Comparison of ENCODE assay signal across 13 mouse cellular contexts in genomic region chr2:58667298-58667697, GRCm38 (mm10).
DNase-seq lines count a peak whose midpoint lies in the region; ATAC-seq and TF ChIP-seq lines count a peak whose summit lies in the region.
"Had no signal": no experiment of that assay in that cellular context is flagged by ENCODE, and none has a peak within 500 bp of the region (broad histone marks: within the 10 kb centered on the region; RNA-seq: fewer than 3 reads in every experiment).

No protein-coding gene starts in this region.

- WGBS in heart, embryonic 15.5 days: 30% methylated on average over 3 of the region's 3 CpGs
- 52% methylated on average over 3 of the region's 3 CpGs for whole genome bisulfite sequencing in heart, embryonic 11.5 days (ENCODE audit: insufficient replicate concordance)
- 64% methylated on average over 3 of the region's 3 CpGs for WGBS in midbrain, embryonic 16.5 days
- WGBS in midbrain, embryonic 11.5 days: 72% methylated on average over 3 of the region's 3 CpGs
- WGBS in cerebellum, adult 2 months: 6% methylated on average over 3 of the region's 3 CpGs
- WGBS in midbrain, postnatal 0 days: 71% methylated on average over 3 of the region's 3 CpGs
- 76% methylated on average over 3 of the region's 3 CpGs for WGBS in kidney, embryonic 15.5 days
- WGBS in forebrain, embryonic 10.5 days: 85% methylated on average over 3 of the region's 3 CpGs

- H3K27ac ChIP-seq in heart, embryonic 15.5 days: no peak overlapping the region
- H3K27ac ChIP-seq in heart, embryonic 11.5 days (ENCODE audit: low read depth, low read length): no peak overlapping the region
- no peak overlapping the region for H3K27ac ChIP-seq in midbrain, embryonic 16.5 days (ENCODE audit: low read length)
- H3K27ac ChIP-seq in midbrain, embryonic 11.5 days (ENCODE audit: low read depth, low read length): no peak overlapping the region
- H3K27ac ChIP-seq in cerebellum, adult 2 months (ENCODE audit: insufficient read depth, low read length): 0 out of 2 replicates have a peak overlapping the region, but pooled peaks have one; percentile 1
- H3K27ac ChIP-seq in midbrain, postnatal 0 days (ENCODE audit: low read depth, low read length): no peak overlapping the region
- no peak overlapping the region for H3K27ac ChIP-seq in kidney, embryonic 15.5 days
- H3K27ac ChIP-seq in forebrain, embryonic 10.5 days: no peak overlapping the region
- H3K27ac ChIP-seq: embryonic facial prominence, embryonic 15.5 days; layer of hippocampus, adult 2 months had no signal

- H3K27me3 ChIP-seq in heart, embryonic 15.5 days: no peaks in the 10 kb centered on the region
- H3K27me3 ChIP-seq in heart, embryonic 11.5 days (ENCODE audit: control insufficient read depth, insufficient read depth, low read length): no peaks in the 10 kb centered on the region
- no peaks in the 10 kb centered on the region for H3K27me3 ChIP-seq in midbrain, embryonic 16.5 days (ENCODE audit: control insufficient read depth, insufficient read depth, low read depth, low read length)
- H3K27me3 ChIP-seq in midbrain, embryonic 11.5 days (ENCODE audit: control insufficient read depth, insufficient read depth, low read length): no peaks in the 10 kb centered on the region
- H3K27me3 ChIP-seq in cerebellum, adult 2 months (ENCODE audit: control insufficient read depth, insufficient read depth, low read length): no peaks in the 10 kb centered on the region
- H3K27me3 ChIP-seq in midbrain, postnatal 0 days (ENCODE audit: insufficient read depth, low read length): no peaks in the 10 kb centered on the region
- no peaks in the 10 kb centered on the region for H3K27me3 ChIP-seq in kidney, embryonic 15.5 days
- no peaks in the 10 kb centered on the region for H3K27me3 ChIP-seq in forebrain, embryonic 10.5 days (ENCODE audit: poor library complexity, severe bottlenecking)
- H3K27me3 ChIP-seq: embryonic facial prominence, embryonic 15.5 days had no signal

- H3K36me3 ChIP-seq in heart, embryonic 15.5 days: no peaks in the 10 kb centered on the region
- no peaks in the 10 kb centered on the region for H3K36me3 ChIP-seq in heart, embryonic 11.5 days (ENCODE audit: control insufficient read depth, insufficient read depth, low read length)
- no peaks in the 10 kb centered on the region for H3K36me3 ChIP-seq in midbrain, embryonic 16.5 days (ENCODE audit: control insufficient read depth, insufficient read depth, low read length)
- H3K36me3 ChIP-seq in midbrain, embryonic 11.5 days (ENCODE audit: control insufficient read depth, insufficient read depth, low read length): no peaks in the 10 kb centered on the region
- H3K36me3 ChIP-seq in midbrain, postnatal 0 days (ENCODE audit: insufficient read depth, low read length): no peaks in the 10 kb centered on the region
- H3K36me3 ChIP-seq in kidney, embryonic 15.5 days: no peaks in the 10 kb centered on the region
- H3K36me3 ChIP-seq in forebrain, embryonic 10.5 days (replicated peaks): no peaks in the 10 kb centered on the region
- H3K36me3 ChIP-seq: embryonic facial prominence, embryonic 15.5 days had no signal

- DNase-seq in midbrain, embryonic 11.5 days (ENCODE audit: low spot score, missing footprints): no peak
- DNase-seq in cerebellum, adult 2 months: peak; percentile 68 to 82
- DNase-seq in midbrain, postnatal 0 days (ENCODE audit: low spot score): peak; percentile 28
- no peak for DNase-seq in forebrain, embryonic 10.5 days (ENCODE audit: extremely low spot score, low spot score)
- DNase-seq: thymus, postnatal 36 days had no signal

- H3K9ac ChIP-seq in heart, embryonic 15.5 days: no peak overlapping the region
- no peak overlapping the region for H3K9ac ChIP-seq in heart, embryonic 11.5 days (ENCODE audit: low read depth, low read length)
- no peak overlapping the region for H3K9ac ChIP-seq in midbrain, embryonic 16.5 days (ENCODE audit: low read depth, low read length)
- no peak overlapping the region for H3K9ac ChIP-seq in midbrain, embryonic 11.5 days (ENCODE audit: low read length)
- no peak overlapping the region for H3K9ac ChIP-seq in midbrain, postnatal 0 days (replicated peaks; ENCODE audit: low read length, poor library complexity, severe bottlenecking)
- H3K9ac ChIP-seq in kidney, embryonic 15.5 days: no peak overlapping the region
- H3K9ac ChIP-seq: embryonic facial prominence, embryonic 15.5 days had no signal

- H3K9me3 ChIP-seq in heart, embryonic 15.5 days (replicated peaks): no peaks in the 10 kb centered on the region
- H3K9me3 ChIP-seq in heart, embryonic 11.5 days (replicated peaks; ENCODE audit: control insufficient read depth, low read length): no peaks in the 10 kb centered on the region
- H3K9me3 ChIP-seq in midbrain, embryonic 16.5 days (replicated peaks; ENCODE audit: control insufficient read depth, low read length, poor library complexity, severe bottlenecking): peaks cover 3% of the 10 kb centered on the region; the same call in 1 of the 2 replicates
- no peaks in the 10 kb centered on the region for H3K9me3 ChIP-seq in midbrain, embryonic 11.5 days (ENCODE audit: control insufficient read depth, low read length)
- no peaks in the 10 kb centered on the region for H3K9me3 ChIP-seq in midbrain, postnatal 0 days (ENCODE audit: low read length)
- no peaks in the 10 kb centered on the region for H3K9me3 ChIP-seq in kidney, embryonic 15.5 days (replicated peaks)
- peaks cover 4% of the 10 kb centered on the region; the same call in 1 of the 2 replicates for H3K9me3 ChIP-seq in forebrain, embryonic 10.5 days

- TF ChIP-seq CTCF in cerebellum, adult 2 months (IDR thresholded peaks at IDR 0.05; ENCODE audit: borderline replicate concordance, insufficient read depth, low read depth, low read length): peak; percentile 30; the same call in 1 of the 2 replicates
- TF ChIP-seq CTCF in midbrain, postnatal 0 days (IDR thresholded peaks at IDR 0.05): peak; percentile 15

- no peak overlapping the region for H3K4me3 ChIP-seq in heart, embryonic 15.5 days
- no peak overlapping the region for H3K4me3 ChIP-seq in heart, embryonic 11.5 days (ENCODE audit: low read depth, low read length)
- no peak overlapping the region for H3K4me3 ChIP-seq in midbrain, embryonic 16.5 days (ENCODE audit: low read depth, low read length)
- no peak overlapping the region for H3K4me3 ChIP-seq in midbrain, embryonic 11.5 days (ENCODE audit: low read depth, low read length)
- H3K4me3 ChIP-seq in cerebellum, adult 2 months (replicated peaks; ENCODE audit: insufficient read depth, low read depth, low read length): no peak overlapping the region
- H3K4me3 ChIP-seq in midbrain, postnatal 0 days (ENCODE audit: low read depth, low read length): no peak overlapping the region
- no peak overlapping the region for H3K4me3 ChIP-seq in kidney, embryonic 15.5 days (replicated peaks)
- H3K4me3 ChIP-seq in forebrain, embryonic 10.5 days: no peak overlapping the region
- H3K4me3 ChIP-seq: embryonic facial prominence, embryonic 15.5 days; layer of hippocampus, adult 2 months had no signal

- H3K4me2 ChIP-seq in heart, embryonic 15.5 days: 0 out of 2 replicates have a peak overlapping the region, but pooled peaks have one; percentile 5
- no peak overlapping the region for H3K4me2 ChIP-seq in heart, embryonic 11.5 days
- H3K4me2 ChIP-seq in midbrain, embryonic 16.5 days (ENCODE audit: low read length): no peak overlapping the region
- H3K4me2 ChIP-seq in midbrain, embryonic 11.5 days: no peak overlapping the region
- no peak overlapping the region for H3K4me2 ChIP-seq in midbrain, postnatal 0 days (ENCODE audit: low read depth, low read length, poor library complexity, severe bottlenecking)
- H3K4me2 ChIP-seq in kidney, embryonic 15.5 days: no peak overlapping the region
- H3K4me2 ChIP-seq: embryonic facial prominence, embryonic 15.5 days; liver, embryonic 11.5 days had no signal

- no peak for TF ChIP-seq POLR2A in cerebellum, adult 2 months (IDR thresholded peaks at IDR 0.05; ENCODE audit: borderline replicate concordance, insufficient read depth, low read length)

- ATAC-seq in heart, embryonic 15.5 days (replicated peaks; ENCODE audit: insufficient number of reproducible peaks, insufficient read depth, low FRiP score, low read depth): no peak
- no peak for ATAC-seq in heart, embryonic 11.5 days (replicated peaks; ENCODE audit: insufficient number of reproducible peaks, low FRiP score, low TSS enrichment)
- ATAC-seq in midbrain, embryonic 16.5 days: peak; percentile 49; the same call in 1 of the 2 replicates
- no peak for ATAC-seq in midbrain, embryonic 11.5 days (ENCODE audit: low FRiP score)
- ATAC-seq in midbrain, postnatal 0 days (ENCODE audit: low FRiP score): no peak
- no peak for ATAC-seq in kidney, embryonic 15.5 days (replicated peaks; ENCODE audit: low FRiP score)
- ATAC-seq: activated CD4-positive, CD25-positive, alpha-beta regulatory T cell, adult 4 months had no signal

- H3K4me1 ChIP-seq in heart, embryonic 15.5 days (replicated peaks): peaks cover 8% of the 10 kb centered on the region
- 0 out of 2 replicates have a peak, but pooled peaks cover 3% of the 10 kb centered on the region for H3K4me1 ChIP-seq in heart, embryonic 11.5 days (ENCODE audit: control insufficient read depth, insufficient read depth, low read length)
- no peaks in the 10 kb centered on the region for H3K4me1 ChIP-seq in midbrain, embryonic 16.5 days (ENCODE audit: control insufficient read depth, insufficient read depth, low read length)
- no peaks in the 10 kb centered on the region; the same call in 1 of the 2 replicates for H3K4me1 ChIP-seq in midbrain, embryonic 11.5 days (ENCODE audit: control insufficient read depth, insufficient read depth, low read length)
- peaks cover 8% of the 10 kb centered on the region for H3K4me1 ChIP-seq in cerebellum, adult 2 months (ENCODE audit: control insufficient read depth, insufficient read depth, low read length)
- H3K4me1 ChIP-seq in midbrain, postnatal 0 days (ENCODE audit: insufficient read depth, low read length): no peaks in the 10 kb centered on the region
- H3K4me1 ChIP-seq in kidney, embryonic 15.5 days: no peaks in the 10 kb centered on the region
- no peaks in the 10 kb centered on the region for H3K4me1 ChIP-seq in forebrain, embryonic 10.5 days

Comparison
In these comparisons a context has a peak if more than half of its experiments do, and no peak if none do; other contexts are left out.
1. DNase-seq: peak in cerebellum, adult 2 months (2 of 2) and midbrain, postnatal 0 days (single experiment); none in midbrain, embryonic 11.5 days (single experiment) and forebrain, embryonic 10.5 days (single experiment).